ENCODE assay signal across 17 mouse cellular contexts in the genomic region with DNA sequence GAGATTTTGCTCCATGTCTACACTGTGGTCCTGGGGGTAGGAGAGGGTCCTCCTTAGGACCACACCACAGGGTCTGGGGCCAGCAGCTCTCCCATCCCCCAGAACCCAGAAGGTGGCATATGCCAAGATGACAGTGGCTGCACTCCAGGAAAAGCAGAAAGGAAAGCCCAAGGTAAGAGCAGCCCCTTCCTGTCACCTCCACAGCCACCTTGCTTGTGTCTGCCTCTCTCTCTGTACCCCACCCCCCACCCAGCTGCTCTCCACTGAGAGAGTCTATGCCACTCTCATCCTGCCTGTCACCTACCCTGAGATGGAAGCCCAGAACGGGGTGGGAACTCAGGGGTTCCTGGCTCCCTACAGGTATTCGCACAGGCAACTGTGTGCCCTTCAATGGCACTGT. TPM values are rescaled to one million over a fixed set of nuclear protein-coding genes. Genes with fewer than 3 reads are reported as not detected.
"Had no signal": no experiment of that assay in that cellular context is flagged by ENCODE, and none has a peak within 500 bp of the region (broad histone marks: within the 10 kb centered on the region; RNA-seq: fewer than 3 reads in every experiment).

No protein-coding gene starts in this region.

- ATAC-seq: intestine, postnatal 0 days; liver, postnatal 0 days; midbrain, embryonic 15.5 days had no signal

- H3K27ac ChIP-seq: layer of hippocampus, adult 2 months; limb, embryonic 12.5 days; liver, embryonic 13.5 days; lung, embryonic 15.5 days; macrophage; midbrain, embryonic 15.5 days; neural tube, embryonic 12.5 days had no signal

- DNase-seq: kidney, adult 8-10 months; kidney, postnatal 10 days; kidney, postnatal 4 days; liver; liver, embryonic 13.5 days; liver, postnatal 0 days; lung, postnatal 14 days; right cerebral cortex, postnatal 4 days; spleen, adult 18-20 months had no signal

- H3K4me1 ChIP-seq: limb, embryonic 12.5 days; liver, embryonic 13.5 days; midbrain, embryonic 15.5 days; neural tube, embryonic 12.5 days had no signal

- H3K4me3 ChIP-seq: layer of hippocampus, adult 2 months; limb, embryonic 12.5 days; liver, embryonic 13.5 days; lung, embryonic 15.5 days; megakaryocyte, embryonic 14.5 days; midbrain, embryonic 15.5 days; neural tube, embryonic 12.5 days had no signal

- H3K27me3 ChIP-seq: liver, embryonic 13.5 days; megakaryocyte, embryonic 14.5 days; midbrain, embryonic 15.5 days had no signal

- H3K36me3 ChIP-seq: limb, embryonic 12.5 days; liver, embryonic 13.5 days; lung, embryonic 15.5 days; midbrain, embryonic 15.5 days; neural tube, embryonic 12.5 days had no signal

RNA-seq across cellular contexts. Expression of gene Camkk1, which starts 10.0 kb away (rescaled TPM):
- polyA plus RNA-seq: macrophage had no signal
